Mouse (Mus musculus): Measurements from ENCODE around the gene Podn.

DNA sequence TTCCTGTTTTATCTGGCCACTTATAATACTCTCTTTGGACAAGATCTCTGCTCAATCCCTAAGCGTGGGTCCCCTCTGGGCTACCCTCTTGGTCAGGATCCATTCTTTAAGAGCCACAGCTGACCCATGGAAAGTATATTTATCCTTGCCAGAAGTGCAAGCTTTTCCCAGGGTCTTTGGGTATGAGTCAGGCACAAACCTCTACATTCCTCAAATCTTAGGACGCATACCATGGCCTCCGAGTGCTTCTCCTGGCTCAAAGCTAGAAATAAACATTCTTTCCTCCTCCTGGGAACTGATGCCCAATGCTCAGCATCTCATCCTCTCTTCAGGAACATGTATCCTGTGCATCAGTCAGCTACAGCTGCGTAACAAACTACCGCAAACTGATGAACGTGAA, 101.2 kb downstream of the Podn start:
- TF ChIP-seq CTCF (IDR thresholded peaks at IDR 0.05; ENCODE audit: control insufficient read depth, insufficient read depth, insufficient replicate concordance, low read depth, low read length), result no peak
- TF ChIP-seq POLR2A (IDR thresholded peaks at IDR 0.05; ENCODE audit: control insufficient read depth, low read depth, low read length), result no peak
